Mouse (Mus musculus) yolk sac, embryonic 10.5 days (tissue): ENCODE results near the gene Wrb.

ENCODE experiments used
- DNase-seq: peaks from one replicate; pipeline ENCODE4 v3.0.0-alpha.2; 2017; ENCODE audit warnings: low spot score

Wrb gene

GRCm38 (mm10) chr16:96158511-96159080 is 13.4 kb downstream of the Wrb start:
- no peak for DNase-seq

GRCm38 (mm10) chr16:96159091-96159731 is 14.0 kb downstream of the Wrb start:
- peak; percentile 63 for DNase-seq

- DNase-seq, result no peak
These were observed 14.7 kb downstream of the Wrb start for GRCm38 (mm10) chr16:96159794-96160346.

GRCm38 (mm10) chr16:96160927-96161326 is 15.7 kb downstream of the Wrb start:
- no peak for DNase-seq

- no peak for DNase-seq
These were observed 16.1 kb downstream of the Wrb start for GRCm38 (mm10) chr16:96161336-96161735.

GRCm38 (mm10) chr16:96165723-96166264 is 20.6 kb downstream of the Wrb start:
- DNase-seq, result no peak

GRCm38 (mm10) chr16:96168837-96169236 is 23.6 kb downstream of the Wrb start:
- no peak for DNase-seq

- no peak for DNase-seq
These were observed 28.4 kb downstream of the Wrb start for GRCm38 (mm10) chr16:96173648-96174047.

GRCm38 (mm10) chr16:96175399-96175798 is 30.2 kb downstream of the Wrb start:
- DNase-seq, result no peak

- no peak for DNase-seq
These were observed 33.9 kb downstream of the Wrb start for GRCm38 (mm10) chr16:96179156-96179555.

- DNase-seq, result no peak
These were observed 42.4 kb downstream of the Wrb start for GRCm38 (mm10) chr16:96187619-96188018.

- peak; percentile 98 for DNase-seq
These were observed 46.6 kb downstream of the Wrb start, which contains the start of gene Lca5l for GRCm38 (mm10) chr16:96191531-96192506. Gene Lca5l (minus strand): TSS chr16:96192271.

- DNase-seq, result peak; percentile 62
These were observed 54.9 kb downstream of the Wrb start, which contains the start of gene Sh3bgr for GRCm38 (mm10) chr16:96199913-96200701. Gene Sh3bgr (plus strand): TSS chr16:96200450.

GRCm38 (mm10) chr16:96200702-96201028 is 55.5 kb downstream of the Wrb start:
- DNase-seq, result no peak

- no peak for DNase-seq
These were observed 56.5 kb downstream of the Wrb start for GRCm38 (mm10) chr16:96201485-96202232.
